Mouse (Mus musculus): ENCODE measurements around the gene Calml3. TPM values are rescaled to one million over a fixed set of nuclear protein-coding genes. Genes with fewer than 3 reads are reported as not detected.

Gene Calml3
- polyA plus RNA-seq, 1 experiment from 2014 or later = 31.3 TPM

DNA sequence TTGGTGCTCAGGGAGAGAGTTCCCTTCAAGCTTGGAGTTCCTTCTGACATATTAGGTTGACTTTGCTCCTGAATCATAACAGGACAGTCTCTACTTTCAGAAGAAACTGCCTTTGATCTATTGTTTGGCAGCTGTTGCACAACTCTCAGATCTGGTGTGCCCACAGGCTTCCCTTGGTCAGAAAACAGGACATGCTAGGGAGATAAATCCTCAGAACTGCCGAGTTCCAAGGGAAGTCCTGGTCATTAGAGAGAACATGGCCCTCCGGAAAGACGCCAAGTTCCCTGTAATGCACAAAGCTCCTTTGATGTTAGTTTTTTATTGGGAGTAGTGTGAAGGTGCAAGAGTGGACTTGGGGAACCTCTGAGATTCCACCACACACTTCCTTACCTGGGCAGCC lies 35.5 kb downstream of the Calml3 start:
- Histone ChIP-seq H3K4me3 (replicated peaks) (no peak overlapping the region), H3K4me2 (replicated peaks) (no peak overlapping the region), H3K9me3 (replicated peaks) (no peaks in the 10 kb centered on the region), H3K36me3 (no peaks in the 10 kb centered on the region), H3K27ac (replicated peaks) (no peak overlapping the region), H3K27me3 (no peaks in the 10 kb centered on the region), H3K9ac (no peak overlapping the region), H3K4me1 (peaks cover 25% of the 10 kb centered on the region)
- WGBS = 68% methylated on average over 3 of the region's 3 CpGs
- no peak for ATAC-seq (ENCODE audit: insufficient number of reproducible peaks, low FRiP score, low TSS enrichment, low read depth)

DNA sequence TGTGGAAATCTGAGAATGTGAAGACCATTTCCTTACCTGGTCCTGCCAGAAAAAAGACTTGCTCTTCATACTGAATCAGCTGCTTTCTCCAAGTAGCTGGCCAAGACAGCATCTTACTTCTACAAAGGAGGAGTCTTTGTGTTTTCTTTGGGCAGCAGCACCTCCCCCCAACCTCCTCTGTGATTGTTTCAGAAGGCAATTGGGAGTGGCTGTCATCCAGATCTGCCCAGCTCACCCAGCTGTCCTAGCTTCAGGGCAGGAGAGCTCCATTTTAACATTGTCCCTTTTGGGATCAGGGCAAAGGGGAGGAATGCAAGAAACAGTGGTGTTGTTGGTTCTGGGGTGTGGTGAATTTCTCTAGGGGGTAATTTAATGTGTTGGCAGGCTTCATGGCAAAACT lies 37.0 kb downstream of the Calml3 start:
- no peak overlapping the region for H3K4me3 ChIP-seq (replicated peaks)
- H3K36me3 ChIP-seq = no peaks in the 10 kb centered on the region
- peaks cover 25% of the 10 kb centered on the region for H3K4me1 ChIP-seq
- H3K4me2 ChIP-seq (replicated peaks) = no peak overlapping the region
- ATAC-seq (ENCODE audit: insufficient number of reproducible peaks, low FRiP score, low TSS enrichment, low read depth) = no peak
- H3K27me3 ChIP-seq = no peaks in the 10 kb centered on the region
- no peak overlapping the region for H3K9ac ChIP-seq
- no peaks in the 10 kb centered on the region for H3K9me3 ChIP-seq (replicated peaks)
- H3K27ac ChIP-seq (replicated peaks) = no peak overlapping the region

- no peaks in the 10 kb centered on the region for H3K27me3 ChIP-seq
- no peak overlapping the region for H3K9ac ChIP-seq
- H3K4me2 ChIP-seq (replicated peaks) = no peak overlapping the region
- no peak for ATAC-seq (ENCODE audit: insufficient number of reproducible peaks, low FRiP score, low TSS enrichment, low read depth)
- no peak overlapping the region for H3K27ac ChIP-seq (replicated peaks)
- H3K36me3 ChIP-seq = no peaks in the 10 kb centered on the region
- 57% methylated on average over 4 of the region's 4 CpGs for WGBS
- no peaks in the 10 kb centered on the region for H3K9me3 ChIP-seq (replicated peaks)
- peaks cover 17% of the 10 kb centered on the region for H3K4me1 ChIP-seq
- H3K4me3 ChIP-seq (replicated peaks) = no peak overlapping the region
Observed at GRCm38 (mm10) chr13:3765781-3766180, 38.3 kb downstream of the Calml3 start.

DNA sequence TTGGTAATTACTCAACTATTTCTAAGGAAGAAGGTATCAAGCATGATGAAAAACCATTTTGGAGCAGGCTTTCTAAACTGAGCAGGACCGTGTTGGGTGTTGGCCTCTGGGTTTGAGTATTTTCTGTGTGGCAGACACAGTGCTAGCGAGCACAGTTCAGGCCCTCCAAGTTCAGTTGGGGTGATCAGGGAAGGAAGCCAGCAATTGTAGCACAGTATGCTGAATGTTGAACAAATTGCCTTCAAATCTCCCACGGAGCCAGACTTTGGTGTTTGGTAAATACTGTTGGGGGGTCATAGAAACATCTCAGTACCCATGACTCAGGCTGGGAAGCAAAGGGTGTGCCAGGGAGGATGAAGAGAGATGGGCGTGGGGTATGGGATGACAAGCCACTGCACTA lies 43.0 kb downstream of the Calml3 start:
- H3K4me3 ChIP-seq (replicated peaks) = no peak overlapping the region
- H3K4me2 ChIP-seq (replicated peaks) = no peak overlapping the region
- no peak overlapping the region for H3K9ac ChIP-seq
- no peaks in the 10 kb centered on the region for H3K27me3 ChIP-seq
- H3K9me3 ChIP-seq (replicated peaks) = no peaks in the 10 kb centered on the region
- 79% methylated on average over 4 of the region's 4 CpGs for WGBS
- H3K36me3 ChIP-seq = no peaks in the 10 kb centered on the region
- no peak overlapping the region for H3K27ac ChIP-seq (replicated peaks)
- H3K4me1 ChIP-seq = no peaks in the 10 kb centered on the region
- no peak for ATAC-seq (ENCODE audit: insufficient number of reproducible peaks, low FRiP score, low TSS enrichment, low read depth)

- no peak overlapping the region for H3K9ac ChIP-seq
- H3K4me1 ChIP-seq = no peaks in the 10 kb centered on the region
- no peak overlapping the region for H3K4me3 ChIP-seq (replicated peaks)
- no peaks in the 10 kb centered on the region for H3K27me3 ChIP-seq
- H3K4me2 ChIP-seq (replicated peaks) = no peak overlapping the region
- H3K36me3 ChIP-seq = no peaks in the 10 kb centered on the region
- WGBS = 66% methylated on average over 2 of the region's 2 CpGs
- no peak overlapping the region for H3K27ac ChIP-seq (replicated peaks)
- ATAC-seq (ENCODE audit: insufficient number of reproducible peaks, low FRiP score, low TSS enrichment, low read depth) = no peak
- no peaks in the 10 kb centered on the region for H3K9me3 ChIP-seq (replicated peaks)
Observed at GRCm38 (mm10) chr13:3758347-3758746, 45.8 kb downstream of the Calml3 start.

DNA sequence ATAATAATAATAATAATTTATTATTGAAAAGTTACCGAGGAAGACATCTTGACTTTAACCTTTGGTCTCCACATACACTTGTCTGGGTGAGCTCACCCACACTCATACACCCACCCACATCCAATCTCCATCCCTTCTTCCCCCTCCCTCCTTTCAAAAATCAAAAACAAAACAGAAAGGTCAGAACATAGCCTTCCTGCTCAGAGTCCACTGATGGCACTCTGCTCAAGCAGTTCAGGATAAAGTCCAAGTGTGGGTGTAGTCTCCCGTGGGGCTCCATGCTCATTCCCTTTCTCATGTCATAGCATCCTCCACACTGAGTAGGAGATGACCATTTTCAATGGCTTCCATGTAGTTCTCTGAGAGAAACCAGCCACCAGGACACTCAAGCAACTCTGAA lies 50.8 kb downstream of the Calml3 start:
- Histone ChIP-seq H3K27me3 (no peaks in the 10 kb centered on the region), H3K9ac (no peak overlapping the region), H3K4me2 (replicated peaks) (no peak overlapping the region), H3K9me3 (replicated peaks) (no peaks in the 10 kb centered on the region), H3K4me3 (replicated peaks) (no peak overlapping the region), H3K4me1 (peaks cover 12% of the 10 kb centered on the region), H3K27ac (replicated peaks) (no peak overlapping the region), H3K36me3 (no peaks in the 10 kb centered on the region)
- ATAC-seq (ENCODE audit: insufficient number of reproducible peaks, low FRiP score, low TSS enrichment, low read depth) = no peak
- WGBS = 95% methylated on average over 2 of the region's 2 CpGs

Other genes with a start within 250 kb of the Calml3 start
- 14.2 and 15.1 TPM in 2 replicates for gene Fam208b, start 193.2 kb downstream of the Calml3 start, polyA plus RNA-seq (2015; fragmentation: Nextera tagmentation; extraction: Ambion mirVana)
- 10.9 and 12.5 TPM in 2 replicates for gene Asb13, start 170.3 kb downstream of the Calml3 start, polyA plus RNA-seq (2015; fragmentation: Nextera tagmentation; extraction: Ambion mirVana)
- 477 and 521 TPM in 2 replicates for gene Calm4, start 33.4 kb upstream of the Calml3 start, polyA plus RNA-seq (2015; fragmentation: Nextera tagmentation; extraction: Ambion mirVana)
- gene Calm5, start 49.9 kb upstream of the Calml3 start, polyA plus RNA-seq (2015; fragmentation: Nextera tagmentation; extraction: Ambion mirVana) = 2.9 and 3.2 TPM in 2 replicates
- 144 and 149 TPM in 2 replicates for gene Net1, start 113.9 kb upstream of the Calml3 start, polyA plus RNA-seq (2015; fragmentation: Nextera tagmentation; extraction: Ambion mirVana)
- not detected in 2 replicates for gene Tubal3, start 114.0 kb upstream of the Calml3 start, polyA plus RNA-seq (2015; fragmentation: Nextera tagmentation; extraction: Ambion mirVana)
- gene Ucn3, start 141.0 kb upstream of the Calml3 start, polyA plus RNA-seq (2015; fragmentation: Nextera tagmentation; extraction: Ambion mirVana) = not detected in 2 replicates
- gene Akr1c14, start 244.7 kb upstream of the Calml3 start, polyA plus RNA-seq (2015; fragmentation: Nextera tagmentation; extraction: Ambion mirVana) = 2.1 and 2.3 TPM in 2 replicates

Data from embryonic facial prominence, embryonic 15.5 days (tissue).